Mouse (Mus musculus): ENCODE measurements around the gene Chchd5. TPM values are rescaled to one million over a fixed set of nuclear protein-coding genes. Genes with fewer than 3 reads are reported as not detected.

The Chchd5 gene
- polyA plus RNA-seq (2012; rRNA removed) (9.2 and 12.8 TPM in 2 replicates), polyA plus RNA-seq (2014; fragmentation: Nextera tagmentation; extraction: Ambion mirVana) (9.1 and 11.6 TPM in 2 replicates)

DNA sequence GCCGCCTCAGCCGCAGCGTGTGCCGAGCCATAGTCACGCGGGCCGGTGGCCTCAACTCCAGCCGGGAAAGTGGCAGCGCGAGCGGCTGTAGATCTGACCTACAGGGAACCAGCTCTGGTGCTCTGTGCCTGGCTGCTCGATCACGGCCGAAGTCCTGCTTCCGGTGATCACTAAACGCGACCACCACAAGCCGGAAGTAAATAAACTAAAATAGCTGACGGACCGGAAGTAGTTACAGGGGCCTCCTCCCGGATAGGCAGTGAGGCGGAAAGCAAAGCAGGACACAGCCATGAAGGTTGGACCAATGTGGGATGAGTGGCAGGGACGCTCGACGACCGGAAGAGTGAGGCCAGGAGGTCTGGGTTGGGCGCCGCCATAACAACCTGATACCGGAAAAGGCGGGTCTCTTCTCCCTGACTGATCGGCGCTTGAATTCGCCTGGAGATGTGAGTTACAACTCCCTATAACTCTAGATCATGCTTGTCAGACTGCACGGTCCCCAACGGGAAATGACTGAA is at the start of gene Chchd5:
Gene Chchd5 (plus strand): TSS at position 289 of the 518 bp plus-strand sequence.
- DNase-seq (ENCODE audit: low read depth in 3 of 3, low spot score in 3 of 3): peak; percentile 93 to 94 (median 93)
- Histone ChIP-seq H3K9me3 (ENCODE audit: control insufficient read depth, low read length) (no peaks in the 10 kb centered on the region), H3K4me1 (replicated peaks; ENCODE audit: control insufficient read depth in 2 of 2, insufficient read depth in 2 of 2, low read length in 1 of 2) (peaks cover 12 to 18% of the 10 kb centered on the region in 2 experiments), H3K27me3 (ENCODE audit: control insufficient read depth, insufficient read depth, low read length) (no peaks in the 10 kb centered on the region), H3K36me3 (replicated peaks; ENCODE audit: control insufficient read depth, insufficient read depth, low read depth) (peaks cover 27% of the 10 kb centered on the region), H3K4me2 (ENCODE audit: low read depth) (peak within 1 kb of the TSS; percentile 100), H3K9ac (replicated peaks) (peak within 1 kb of the TSS; percentile 84), H3K4me3 (ENCODE audit: insufficient read depth in 1 of 2, low read depth in 2 of 2, low read length in 2 of 2) (peak within 1 kb of the TSS; percentile 74 to 78), H3K27ac (peak within 1 kb of the TSS; percentile 89)
- 0% methylated on average over 35 of the region's 35 CpGs for WGBS (ENCODE audit: insufficient replicate concordance)
- peak; percentile 99 for ATAC-seq (ENCODE audit: insufficient read depth)
- TF ChIP-seq CTCF (IDR thresholded peaks at IDR 0.05; ENCODE audit: low read depth): no peak
- no peak for TF ChIP-seq EP300 (IDR thresholded peaks at IDR 0.05; ENCODE audit: low read depth)

- H3K9ac ChIP-seq (replicated peaks): no peak overlapping the region
- 58% methylated on average over 13 of the region's 13 CpGs for WGBS (ENCODE audit: insufficient replicate concordance)
- H3K4me2 ChIP-seq (ENCODE audit: low read depth): no peak overlapping the region
- H3K27me3 ChIP-seq (ENCODE audit: control insufficient read depth, insufficient read depth, low read length): no peaks in the 10 kb centered on the region
- TF ChIP-seq EP300 (IDR thresholded peaks at IDR 0.05; ENCODE audit: low read depth) (no peak), CTCF (IDR thresholded peaks at IDR 0.05; ENCODE audit: low read depth) (peak; percentile 44; the same call in 1 of the 2 replicates)
- no peak overlapping the region for H3K27ac ChIP-seq
- H3K36me3 ChIP-seq (replicated peaks; ENCODE audit: control insufficient read depth, insufficient read depth, low read depth): no peaks in the 10 kb centered on the region
- no peak for DNase-seq (ENCODE audit: low read depth in 3 of 3, low spot score in 3 of 3)
- no peaks in the 10 kb centered on the region for H3K9me3 ChIP-seq (ENCODE audit: control insufficient read depth, low read length)
- no peaks in the 10 kb centered on the region for H3K4me1 ChIP-seq (replicated peaks; ENCODE audit: control insufficient read depth in 2 of 2, insufficient read depth in 2 of 2, low read length in 1 of 2)
- ATAC-seq (ENCODE audit: insufficient read depth): no peak
- H3K4me3 ChIP-seq (ENCODE audit: insufficient read depth in 1 of 2, low read depth in 2 of 2, low read length in 2 of 2): no peak overlapping the region
Measured at GRCm38 (mm10) chr2:129081097-129081496, 48.4 kb upstream of the Chchd5 start.

- TF ChIP-seq EP300 (IDR thresholded peaks at IDR 0.05; ENCODE audit: low read depth): no peak
- no peak for TF ChIP-seq CTCF (IDR thresholded peaks at IDR 0.05; ENCODE audit: low read depth)
- Histone ChIP-seq H3K27me3 (ENCODE audit: control insufficient read depth, insufficient read depth, low read length) (no peaks in the 10 kb centered on the region), H3K9me3 (ENCODE audit: control insufficient read depth, low read length) (no peaks in the 10 kb centered on the region), H3K36me3 (replicated peaks; ENCODE audit: control insufficient read depth, insufficient read depth, low read depth) (no peaks in the 10 kb centered on the region), H3K4me2 (ENCODE audit: low read depth) (no peak overlapping the region), H3K9ac (replicated peaks) (no peak overlapping the region), H3K4me3 (ENCODE audit: insufficient read depth in 1 of 2, low read depth in 2 of 2, low read length in 2 of 2) (no peak overlapping the region), H3K4me1 (replicated peaks; ENCODE audit: control insufficient read depth in 2 of 2, insufficient read depth in 2 of 2, low read length in 1 of 2) (peaks cover 0 to 5% of the 10 kb centered on the region in 2 experiments; a peak in 1 of 4 replicates), H3K27ac (no peak overlapping the region)
- ATAC-seq (ENCODE audit: insufficient read depth) (no peak), DNase-seq (ENCODE audit: low read depth in 3 of 3, low spot score in 3 of 3) (no peak)
- WGBS (ENCODE audit: insufficient replicate concordance): 75% methylated on average over 5 of the region's 5 CpGs
Measured at GRCm38 (mm10) chr2:129083514-129083913, 46.0 kb upstream of the Chchd5 start.

DNA sequence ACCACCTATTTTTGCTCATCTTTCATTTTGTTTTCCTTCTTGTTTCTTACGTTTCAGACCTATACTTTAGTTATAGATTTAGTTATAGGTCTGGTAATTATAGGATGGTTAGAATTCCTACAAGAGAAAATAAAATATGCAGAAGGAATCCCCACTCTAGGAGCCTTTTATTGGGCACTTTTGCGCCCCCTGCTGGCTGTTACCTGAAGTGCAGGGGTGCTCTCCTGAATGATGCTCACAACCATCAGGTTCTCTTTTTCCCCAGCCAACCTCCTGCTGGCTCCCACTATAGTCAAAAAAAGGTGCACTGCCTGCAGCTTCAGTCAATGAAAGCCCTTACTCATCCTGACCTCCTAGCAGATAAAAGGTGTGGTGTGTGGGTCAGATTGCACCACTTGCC is 44.5 kb upstream of the Chchd5 start:
- DNase-seq (ENCODE audit: low read depth in 3 of 3, low spot score in 3 of 3) (peak in 1 of 3 experiments; percentile 19), ATAC-seq (ENCODE audit: insufficient read depth) (no peak)
- Histone ChIP-seq H3K4me2 (ENCODE audit: low read depth) (no peak overlapping the region), H3K36me3 (replicated peaks; ENCODE audit: control insufficient read depth, insufficient read depth, low read depth) (no peaks in the 10 kb centered on the region), H3K27me3 (ENCODE audit: control insufficient read depth, insufficient read depth, low read length) (no peaks in the 10 kb centered on the region), H3K9ac (replicated peaks) (no peak overlapping the region), H3K4me3 (ENCODE audit: insufficient read depth in 1 of 2, low read depth in 2 of 2, low read length in 2 of 2) (no peak overlapping the region), H3K27ac (no peak overlapping the region), H3K4me1 (replicated peaks; ENCODE audit: control insufficient read depth in 2 of 2, insufficient read depth in 2 of 2, low read length in 1 of 2) (peaks cover 0 to 5% of the 10 kb centered on the region in 2 experiments; a peak in 1 of 4 replicates), H3K9me3 (ENCODE audit: control insufficient read depth, low read length) (no peaks in the 10 kb centered on the region)
- WGBS (ENCODE audit: insufficient replicate concordance): 42% methylated on average over 2 of the region's 2 CpGs
- TF ChIP-seq EP300 (IDR thresholded peaks at IDR 0.05; ENCODE audit: low read depth) (no peak), CTCF (IDR thresholded peaks at IDR 0.05; ENCODE audit: low read depth) (peak; percentile 84)

DNA sequence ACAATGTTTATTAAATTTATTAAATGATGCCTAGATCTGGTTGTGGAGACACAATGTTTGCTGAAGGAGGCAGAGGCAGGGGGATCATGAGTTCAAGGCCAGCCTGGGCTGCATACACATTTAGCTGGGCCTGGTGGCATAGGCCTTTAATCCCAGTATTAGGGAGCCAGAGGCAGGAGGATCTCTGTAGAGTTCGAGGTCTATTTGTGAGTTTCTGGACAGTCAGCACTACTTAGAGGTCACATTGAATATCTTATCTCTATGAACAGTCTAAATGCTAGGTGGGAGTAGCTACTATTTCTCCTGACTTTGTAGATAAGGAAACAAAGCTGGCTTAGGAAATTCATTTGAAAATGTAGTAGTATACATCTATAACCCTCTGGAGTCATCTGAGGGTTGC is 42.0 kb upstream of the Chchd5 start:
- Histone ChIP-seq H3K9me3 (ENCODE audit: control insufficient read depth, low read length) (no peaks in the 10 kb centered on the region), H3K36me3 (replicated peaks; ENCODE audit: control insufficient read depth, insufficient read depth, low read depth) (no peaks in the 10 kb centered on the region), H3K27me3 (ENCODE audit: control insufficient read depth, insufficient read depth, low read length) (no peaks in the 10 kb centered on the region), H3K4me3 (ENCODE audit: insufficient read depth in 1 of 2, low read depth in 2 of 2, low read length in 2 of 2) (no peak overlapping the region), H3K27ac (no peak overlapping the region), H3K4me2 (ENCODE audit: low read depth) (no peak overlapping the region), H3K4me1 (replicated peaks; ENCODE audit: control insufficient read depth in 2 of 2, insufficient read depth in 2 of 2, low read length in 1 of 2) (peaks cover 0 to 5% of the 10 kb centered on the region in 2 experiments; a peak in 1 of 4 replicates), H3K9ac (replicated peaks) (no peak overlapping the region)
- DNase-seq (ENCODE audit: low read depth in 3 of 3, low spot score in 3 of 3) (no peak), ATAC-seq (ENCODE audit: insufficient read depth) (peak; percentile 55; the same call in 1 of the 2 replicates)
- WGBS (ENCODE audit: insufficient replicate concordance): 31% methylated on average over 1 of the region's 1 CpGs
- TF ChIP-seq CTCF (IDR thresholded peaks at IDR 0.05; ENCODE audit: low read depth) (no peak), EP300 (IDR thresholded peaks at IDR 0.05; ENCODE audit: low read depth) (no peak)

Data from liver, embryonic 14.5 days (tissue).